Mouse (Mus musculus) heart, embryonic 16.5 days (tissue): ENCODE measurements around the gene Magi1. TPM values are rescaled to one million over a fixed set of nuclear protein-coding genes. Genes with fewer than 3 reads are reported as not detected.
A peak's percentile ranks its signal among the peaks of the same experiment; 100 is the strongest.

ENCODE experiments used
- ATAC-seq: fragments of 200-750 bp; cut with Nextera tagmentation; replicated peaks from 2 replicates; pipeline ENCODE4 v1.8.0; 2017; ENCODE audit warnings: moderate number of reproducible peaks; ENCODE audit not compliant: insufficient read depth, low FRiP score; ENCODE audit errors: extremely low read depth
- H3K27ac ChIP-seq: fragments of 300-500 bp; sonication (generic); 2 replicates; pipeline ENCODE4 v1.5.1; 2014; ENCODE audit warnings: mild to moderate bottlenecking, low read length, control low read depth, moderate library complexity
- H3K27me3 ChIP-seq: fragments of 300-500 bp; sonication (generic); 2 replicates; pipeline ENCODE4 v1.6.1; 2014; ENCODE audit warnings: low read length, mixed read lengths; ENCODE audit not compliant: control insufficient read depth, insufficient read depth
- H3K36me3 ChIP-seq: fragments of 300-500 bp; sonication (generic); 2 replicates; pipeline ENCODE4 v1.6.1; 2014; ENCODE audit not compliant: control insufficient read depth, insufficient read depth
- H3K4me1 ChIP-seq: fragments of 300-500 bp; sonication (generic); 2 replicates; pipeline ENCODE4 v1.6.1; 2014; ENCODE audit warnings: low read length, mixed read lengths; ENCODE audit not compliant: control insufficient read depth, insufficient read depth
- H3K4me2 ChIP-seq: fragments of 300-500 bp; sonication (generic); 2 replicates; pipeline ENCODE4 v1.6.1; 2014; ENCODE audit warnings: low read depth, mild to moderate bottlenecking, control low read depth, low read length
- H3K4me3 ChIP-seq: fragments of 300-500 bp; sonication (generic); 2 replicates; pipeline ENCODE4 v1.5.1; 2014; ENCODE audit warnings: mild to moderate bottlenecking, control low read depth, low read length
- H3K9ac ChIP-seq: fragments of 300-500 bp; sonication (generic); 2 replicates; pipeline ENCODE4 v1.6.1; 2014; ENCODE audit warnings: low read length, control low read depth
- H3K9me3 ChIP-seq: fragments of 300-500 bp; sonication (generic); replicated peaks from 2 replicates; pipeline ENCODE4 v1.6.1; 2016; ENCODE audit warnings: low read length; ENCODE audit not compliant: control insufficient read depth
- WGBS: fragments of 180-500 bp; shearing (Covaris S2); extraction: QIAGEN DNeasy Blood & Tissue Kit; methylation state at CpG from one replicate; pipeline ENCODE4 v1.1.7; 2014; 5-methylcytosine and 5-hydroxymethylcytosine counted together
- polyA plus RNA-seq: library from polyadenylated mRNA; unstranded; fragments of >200 nt; fragmentation: Nextera tagmentation; extraction: Ambion mirVana; gene quantifications from 2 replicates; pipeline ENCODE4 v1.2.1, GENCODE M21; 2015

Magi1 gene
- polyA plus RNA-seq, 1 experiment from 2014 or later, result 6.3 TPM

GRCm38 (mm10) chr6:93786220-93786619 lies 497.5 kb downstream of the Magi1 start:
- no peak overlapping the region for H3K9ac ChIP-seq
- no peak overlapping the region for H3K4me2 ChIP-seq
- ATAC-seq, result no peak
- H3K36me3 ChIP-seq, result no peaks in the 10 kb centered on the region
- no peak overlapping the region for H3K27ac ChIP-seq
- H3K4me3 ChIP-seq, result no peak overlapping the region
- no peaks in the 10 kb centered on the region for H3K27me3 ChIP-seq
- H3K4me1 ChIP-seq, result no peaks in the 10 kb centered on the region
- 43% methylated on average over 2 of the region's 2 CpGs for WGBS
- no peaks in the 10 kb centered on the region for H3K9me3 ChIP-seq

GRCm38 (mm10) chr6:93771081-93771480 lies 512.6 kb downstream of the Magi1 start:
- no peaks in the 10 kb centered on the region for H3K27me3 ChIP-seq
- 56% methylated on average over 4 of the region's 4 CpGs for WGBS
- H3K27ac ChIP-seq, result no peak overlapping the region
- H3K36me3 ChIP-seq, result no peaks in the 10 kb centered on the region
- H3K4me1 ChIP-seq, result no peaks in the 10 kb centered on the region
- no peak overlapping the region for H3K4me3 ChIP-seq
- no peak for ATAC-seq
- H3K9ac ChIP-seq, result no peak overlapping the region
- no peaks in the 10 kb centered on the region for H3K9me3 ChIP-seq
- no peak overlapping the region for H3K4me2 ChIP-seq

GRCm38 (mm10) chr6:93770283-93771025 lies 513.3 kb downstream of the Magi1 start:
- Histone ChIP-seq H3K9me3 (no peaks in the 10 kb centered on the region), H3K27ac (no peak overlapping the region), H3K36me3 (no peaks in the 10 kb centered on the region), H3K4me3 (no peak overlapping the region), H3K27me3 (no peaks in the 10 kb centered on the region), H3K4me1 (no peaks in the 10 kb centered on the region), H3K4me2 (no peak overlapping the region), H3K9ac (no peak overlapping the region)
- no peak for ATAC-seq
- 85% methylated on average over 5 of the region's 5 CpGs for WGBS

- no peak overlapping the region for H3K4me2 ChIP-seq
- ATAC-seq, result no peak
- no peak overlapping the region for H3K4me3 ChIP-seq
- H3K9me3 ChIP-seq, result no peaks in the 10 kb centered on the region
- no peak overlapping the region for H3K9ac ChIP-seq
- H3K36me3 ChIP-seq, result peaks cover 3% of the 10 kb centered on the region; the same call in 1 of the 2 replicates
- H3K27me3 ChIP-seq, result no peaks in the 10 kb centered on the region
- peaks cover 9% of the 10 kb centered on the region for H3K4me1 ChIP-seq
- 57% methylated on average over 3 of the region's 3 CpGs for WGBS
- peak overlapping the region; percentile 57 for H3K27ac ChIP-seq
Observed at GRCm38 (mm10) chr6:93758114-93758513, 525.6 kb downstream of the Magi1 start.

- Histone ChIP-seq H3K27me3 (no peaks in the 10 kb centered on the region), H3K4me3 (no peak overlapping the region), H3K36me3 (peaks cover under 1% of the 10 kb centered on the region; the same call in 1 of the 2 replicates), H3K27ac (peak overlapping the region; percentile 57), H3K9ac (no peak overlapping the region), H3K4me2 (peak overlapping the region; percentile 26; the same call in 1 of the 2 replicates), H3K9me3 (no peaks in the 10 kb centered on the region), H3K4me1 (peaks cover 9% of the 10 kb centered on the region)
- WGBS, result 30% methylated on average over 11 of the region's 11 CpGs
- ATAC-seq, result peak; percentile 98
Observed at GRCm38 (mm10) chr6:93757353-93758087, 526.2 kb downstream of the Magi1 start.

- 78% methylated on average over 6 of the region's 6 CpGs for WGBS
- Histone ChIP-seq H3K9ac (no peak overlapping the region), H3K27ac (no peak overlapping the region), H3K9me3 (no peaks in the 10 kb centered on the region), H3K27me3 (no peaks in the 10 kb centered on the region), H3K4me3 (no peak overlapping the region), H3K4me2 (no peak overlapping the region), H3K4me1 (peaks cover 5% of the 10 kb centered on the region; the same call in 1 of the 2 replicates), H3K36me3 (peaks cover 15% of the 10 kb centered on the region)
- no peak for ATAC-seq
Observed at GRCm38 (mm10) chr6:93743145-93743544, 540.6 kb downstream of the Magi1 start.

- whole genome bisulfite sequencing, result 67% methylated on average over 3 of the region's 3 CpGs
Observed at GRCm38 (mm10) chr6:93739786-93740185, 543.9 kb downstream of the Magi1 start.

GRCm38 (mm10) chr6:93737083-93737482 lies 546.6 kb downstream of the Magi1 start:
- no peaks in the 10 kb centered on the region for H3K27me3 ChIP-seq
- no peak for ATAC-seq
- H3K4me2 ChIP-seq, result no peak overlapping the region
- no peaks in the 10 kb centered on the region for H3K36me3 ChIP-seq
- no peak overlapping the region for H3K4me3 ChIP-seq
- H3K9ac ChIP-seq, result no peak overlapping the region
- H3K27ac ChIP-seq, result no peak overlapping the region
- 100% methylated on average over 1 of the region's 1 CpGs for WGBS
- H3K9me3 ChIP-seq, result no peaks in the 10 kb centered on the region
- peaks cover 5% of the 10 kb centered on the region; the same call in 1 of the 2 replicates for H3K4me1 ChIP-seq

More at GRCm38 (mm10) chr6:93739786-93740185, 543.9 kb downstream of the Magi1 start:
- Histone ChIP-seq H3K9me3 (no peaks in the 10 kb centered on the region), H3K4me1 (peaks cover 5% of the 10 kb centered on the region; the same call in 1 of the 2 replicates), H3K27ac (no peak overlapping the region), H3K36me3 (peaks cover 2% of the 10 kb centered on the region; the same call in 1 of the 2 replicates), H3K27me3 (no peaks in the 10 kb centered on the region), H3K4me3 (no peak overlapping the region), H3K4me2 (no peak overlapping the region), H3K9ac (no peak overlapping the region)
- ATAC-seq, result no peak

GRCm38 (mm10) chr6:93736071-93736470 lies 547.6 kb downstream of the Magi1 start:
- WGBS, result 92% methylated on average over 3 of the region's 3 CpGs
- ATAC-seq, result no peak
- H3K4me3 ChIP-seq, result no peak overlapping the region
- no peak overlapping the region for H3K9ac ChIP-seq
- no peaks in the 10 kb centered on the region for H3K9me3 ChIP-seq
- no peak overlapping the region for H3K27ac ChIP-seq
- H3K4me1 ChIP-seq, result peaks cover 5% of the 10 kb centered on the region; the same call in 1 of the 2 replicates
- no peaks in the 10 kb centered on the region for H3K36me3 ChIP-seq
- no peak overlapping the region for H3K4me2 ChIP-seq
- H3K27me3 ChIP-seq, result no peaks in the 10 kb centered on the region
